Mouse (Mus musculus) 3T3-L1 (cell line): Measurements from ENCODE around the gene Gcgr.
"Not testable (repeated sequence)": the region's sequence is repeated elsewhere in the genome, so short reads cannot be mapped to it uniquely, and the experiment has no call there.

Experiments
- DNase-seq: peaks from one replicate; pipeline ENCODE4 v3.0.0-alpha.2; 2015; ENCODE audit warnings: low read depth, low spot score

Gene Gcgr

GRCm38 (mm10) chr11:120538485-120538884, 8.0 kb downstream of the Gcgr start:
- peak; percentile 47 for DNase-seq

DNA sequence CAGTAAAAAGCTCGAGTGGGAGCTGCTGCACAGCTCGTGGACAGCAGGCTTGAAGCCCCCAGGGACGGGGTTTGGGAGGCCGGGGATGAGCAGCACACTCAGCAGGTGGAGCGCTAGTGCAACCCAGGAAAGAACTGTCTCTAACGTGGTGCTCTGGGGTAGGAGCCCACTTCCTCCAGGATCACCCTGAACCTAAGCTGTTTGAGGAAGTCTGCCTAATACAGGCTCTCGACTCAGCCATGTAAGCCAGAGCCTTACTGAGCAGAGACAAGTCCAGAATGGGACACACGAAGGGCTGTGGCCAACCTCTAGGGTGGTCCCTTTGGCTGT, 8.4 kb downstream of the Gcgr start:
- DNase-seq: no peak

- DNase-seq: no peak
Observed at GRCm38 (mm10) chr11:120539285-120540014, 9.0 kb downstream of the Gcgr start.

GRCm38 (mm10) chr11:120541907-120542306, 11.4 kb downstream of the Gcgr start:
- DNase-seq: peak; percentile 33

GRCm38 (mm10) chr11:120542376-120542775, 11.9 kb downstream of the Gcgr start:
- no peak for DNase-seq

DNA sequence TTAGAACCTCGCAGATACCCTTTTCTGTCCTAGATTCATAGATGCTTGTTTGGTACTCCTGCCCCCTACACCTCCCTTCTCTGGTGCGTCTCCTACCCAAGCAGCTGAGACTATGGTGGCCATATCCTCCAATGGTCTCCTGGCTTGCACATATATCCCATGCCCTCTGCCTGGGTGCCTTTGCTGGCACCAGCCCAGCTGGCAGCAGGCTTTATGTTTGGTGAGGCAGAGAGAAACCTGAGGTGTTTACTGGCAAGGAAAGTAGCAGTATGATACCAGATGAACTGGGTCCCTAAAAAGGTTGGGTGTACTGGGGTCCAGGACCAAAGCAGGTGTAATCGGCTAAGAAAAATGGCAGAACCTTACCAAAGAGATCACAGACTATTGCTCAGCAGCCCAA, 15.5 kb downstream of the Gcgr start:
- no peak for DNase-seq

DNA sequence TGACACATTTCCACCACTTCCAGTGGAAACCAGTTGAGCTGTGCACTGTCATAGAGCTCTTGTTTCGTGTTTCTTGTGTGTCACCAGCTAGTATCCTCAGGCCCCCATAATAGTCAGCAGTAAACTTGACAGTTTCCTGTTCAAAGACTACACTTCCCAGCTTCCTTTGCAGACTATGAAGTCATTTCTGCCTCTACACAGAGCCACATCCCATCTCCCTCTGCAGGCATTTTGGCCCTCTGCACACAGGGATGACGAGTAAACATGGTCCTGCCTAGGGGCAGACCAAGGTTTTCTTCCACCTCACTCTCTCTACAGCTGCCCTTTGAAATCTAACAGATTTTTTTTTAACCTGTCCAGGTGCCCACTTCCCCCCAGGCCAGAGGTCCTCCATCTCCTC, 17.0 kb downstream of the Gcgr start:
- DNase-seq: peak; percentile 71

DNA sequence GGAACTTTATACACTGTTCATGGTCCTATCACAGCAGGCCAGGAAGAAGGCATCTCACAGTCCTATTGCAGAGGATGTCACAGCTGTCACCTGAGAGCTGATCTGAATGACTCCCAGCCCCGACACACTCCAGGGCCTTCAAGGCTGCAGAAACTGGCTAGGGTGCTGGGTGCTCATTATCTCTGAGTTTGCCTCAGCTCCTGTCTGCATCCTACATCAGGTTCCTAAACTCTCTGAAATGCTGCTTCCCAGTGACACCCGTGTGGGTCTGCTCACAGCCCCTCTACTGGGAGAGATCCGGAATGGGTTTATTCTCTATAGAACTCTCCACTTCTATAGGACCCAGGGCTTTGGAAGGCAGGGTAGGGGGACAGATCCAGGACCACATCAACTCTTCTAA, 17.7 kb downstream of the Gcgr start:
- DNase-seq: no peak

GRCm38 (mm10) chr11:120548786-120549167, 18.3 kb downstream of the Gcgr start:
- no peak for DNase-seq

GRCm38 (mm10) chr11:120549168-120549945, 18.9 kb downstream of the Gcgr start, which contains the start of gene Mcrip1:
Mcrip1 (minus strand) TSS chr11:120549727.
- peak; percentile 80 for DNase-seq

DNA sequence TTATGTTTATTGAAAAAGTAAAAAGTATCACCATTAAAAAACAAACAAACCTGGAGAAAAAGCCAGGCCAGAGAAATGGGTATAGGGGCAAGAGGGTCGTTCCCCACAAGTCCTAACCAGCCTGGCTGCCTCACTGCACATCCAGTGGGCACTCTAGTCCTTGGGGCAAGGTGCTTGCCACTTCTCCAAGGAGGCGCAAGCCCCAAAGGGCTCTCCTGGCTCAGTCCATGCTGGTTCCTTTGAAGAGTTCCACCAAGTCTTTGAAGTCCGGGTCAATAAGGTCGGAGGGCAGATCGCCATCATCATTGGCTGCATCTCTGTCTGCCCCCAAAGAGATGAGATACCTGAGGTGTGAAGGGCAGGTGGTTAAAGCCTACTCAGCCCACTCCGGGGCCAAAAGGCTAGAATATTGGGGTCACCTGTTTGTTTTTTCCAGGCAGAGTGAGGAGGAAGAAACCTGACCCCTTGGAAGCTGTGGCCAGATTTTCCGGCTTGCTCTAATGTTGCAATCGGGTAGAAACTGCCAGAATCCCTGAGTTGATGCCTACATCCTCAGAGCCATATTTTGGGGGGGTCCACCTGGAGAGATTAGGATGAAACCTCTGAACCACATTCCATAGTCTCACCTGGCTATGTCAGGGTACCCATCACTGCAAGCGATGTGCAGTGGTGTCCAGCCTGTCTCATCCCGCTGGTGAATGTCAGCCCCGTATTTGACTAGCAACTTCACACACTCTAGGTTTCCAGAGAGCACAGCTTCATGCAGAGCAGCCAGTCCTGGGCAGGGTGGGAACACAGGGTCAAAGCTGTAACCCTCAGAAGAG, 19.7 kb downstream of the Gcgr start:
- DNase-seq: peak; percentile 25

GRCm38 (mm10) chr11:120550810-120551440, 20.4 kb downstream of the Gcgr start, which contains the start of gene Ppp1r27:
Ppp1r27 (minus strand) TSS chr11:120551132.
- no peak for DNase-seq

DNA sequence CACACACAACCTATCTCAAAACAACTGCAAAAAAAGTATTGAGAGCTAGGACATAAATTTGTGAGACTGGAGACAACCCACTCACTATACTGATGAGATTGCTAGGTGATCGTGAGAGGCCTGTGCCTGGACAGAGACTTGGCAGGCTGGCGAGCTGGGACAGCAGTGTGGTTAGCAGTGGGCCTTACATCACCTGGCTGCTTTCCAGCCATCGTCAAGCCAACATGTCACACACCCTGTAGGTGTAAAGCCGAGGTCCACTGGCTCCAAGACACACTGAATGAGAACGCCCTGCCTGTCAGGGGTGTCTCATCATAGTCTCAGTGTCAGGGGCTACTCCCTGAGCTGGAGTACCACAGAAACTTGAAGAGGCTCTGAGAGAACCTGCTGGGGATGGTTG, 22.2 kb downstream of the Gcgr start:
- peak; percentile 45 for DNase-seq

- DNase-seq: peak; percentile 96
Observed at GRCm38 (mm10) chr11:120554834-120555233, 24.3 kb downstream of the Gcgr start.

- no peak for DNase-seq
Observed at GRCm38 (mm10) chr11:120555260-120555659, 24.8 kb downstream of the Gcgr start.

DNA sequence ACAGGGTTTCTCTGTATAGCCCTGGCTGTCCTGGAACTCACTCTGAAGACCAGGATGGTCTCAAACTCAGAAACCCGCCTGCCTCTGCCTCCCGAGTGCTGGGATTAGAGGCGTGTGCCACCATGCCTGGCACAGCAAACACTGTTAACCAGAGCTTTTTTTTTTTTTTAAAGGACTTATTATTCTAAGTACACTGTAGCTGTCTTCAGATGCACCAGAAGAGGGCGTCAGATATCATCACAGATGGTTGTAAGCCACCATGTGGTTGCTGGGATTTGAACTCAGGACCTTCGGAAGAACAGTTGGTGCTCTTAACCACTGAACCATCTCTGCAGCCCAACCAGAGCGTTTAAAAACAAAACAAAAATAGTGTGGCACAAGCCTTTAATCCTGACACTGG, 28.3 kb downstream of the Gcgr start:
- not testable (repeated sequence) for DNase-seq

- no peak for DNase-seq
Observed at GRCm38 (mm10) chr11:120560952-120561728, 30.6 kb downstream of the Gcgr start.

DNA sequence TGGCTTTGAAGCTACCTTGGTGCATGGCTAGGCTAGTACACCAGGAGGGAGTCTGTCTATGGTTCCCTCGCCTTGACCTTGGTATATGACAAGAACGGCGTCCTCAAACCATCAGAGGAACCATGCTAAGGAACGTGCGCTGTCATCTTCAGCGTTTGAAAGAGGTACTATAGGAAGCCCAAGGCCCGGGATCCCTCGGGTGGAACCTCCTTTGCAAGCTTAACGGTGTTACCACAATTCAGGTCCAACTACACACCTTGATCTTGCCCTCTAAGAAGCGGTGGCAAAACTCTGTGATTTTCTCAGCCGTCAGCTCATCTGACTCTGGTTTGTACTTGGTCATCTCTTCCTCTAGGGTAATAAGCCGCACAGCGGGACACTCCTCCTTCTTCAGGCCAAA, 32.5 kb downstream of the Gcgr start:
- no peak for DNase-seq

DNA sequence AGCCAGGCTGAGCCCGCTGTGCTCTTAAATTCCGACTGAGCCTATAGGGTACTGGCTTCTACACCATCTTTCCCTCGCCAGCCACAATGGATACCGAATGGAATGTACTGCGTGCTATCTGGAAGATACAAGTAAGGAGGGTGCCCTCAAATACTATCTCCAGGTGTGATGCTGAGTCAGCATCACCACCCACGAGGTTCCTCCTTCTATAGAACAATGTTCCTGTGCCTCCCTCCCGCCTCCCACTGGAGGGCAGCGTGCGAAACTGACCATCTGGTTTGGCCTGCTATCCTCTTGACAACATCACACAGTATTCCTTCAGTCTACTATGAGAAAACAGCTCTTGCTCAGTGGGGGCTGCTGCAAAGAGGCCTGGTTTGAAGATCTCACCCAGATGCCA, 34.6 kb downstream of the Gcgr start:
- no peak for DNase-seq

DNA sequence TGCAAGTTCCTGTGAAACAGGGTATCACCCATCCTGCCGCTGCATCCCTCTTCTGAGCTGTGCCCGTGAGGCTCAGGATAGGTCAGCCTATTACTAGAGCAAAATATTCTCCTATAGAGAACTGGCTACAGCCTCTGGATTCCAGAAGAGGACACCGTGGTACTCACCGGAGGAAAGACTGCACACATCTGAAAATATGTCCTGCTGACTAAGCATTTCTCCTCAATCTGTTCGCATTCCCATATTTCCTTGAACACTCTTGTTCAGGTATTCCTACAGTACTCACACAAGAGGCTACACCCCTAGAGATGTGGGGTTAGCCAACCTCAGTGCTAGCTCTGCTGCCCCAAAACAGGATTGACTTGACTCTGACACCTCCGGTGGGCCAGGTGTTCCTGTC, 37.8 kb downstream of the Gcgr start:
- no peak for DNase-seq

DNA sequence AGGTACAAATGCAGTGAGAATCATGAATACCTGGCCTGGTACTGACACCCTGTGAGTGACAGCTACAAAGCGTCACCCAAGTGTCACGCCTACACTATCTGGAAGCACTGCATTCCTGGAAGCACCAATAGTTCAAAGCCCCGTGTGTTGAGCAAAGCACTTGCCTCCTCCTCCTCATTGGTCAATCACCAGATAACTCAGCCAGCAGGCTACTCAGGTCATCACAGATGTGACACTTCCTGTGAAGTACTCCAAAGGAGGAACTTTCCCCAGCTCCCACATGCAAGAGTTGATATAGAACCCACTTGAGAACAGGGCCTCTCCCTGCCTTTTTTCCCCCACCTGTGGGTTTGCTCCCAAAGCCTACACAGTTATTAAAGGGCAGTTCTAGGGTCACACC, 40.6 kb downstream of the Gcgr start:
- DNase-seq: no peak
